ENCODE assay signal across 13 mouse cellular contexts in genomic region chr3:78509336-78509735, GRCm38 (mm10).
DNase-seq lines count a peak whose midpoint lies in the region.
"Had no signal": no experiment of that assay in that cellular context is flagged by ENCODE, and none has a peak within 500 bp of the region (broad histone marks: within the 10 kb centered on the region; RNA-seq: fewer than 3 reads in every experiment).

No protein-coding gene starts in this region.

- peak; percentile 39 for DNase-seq in layer of hippocampus, adult 11-12 months (ENCODE audit: low spot score)
- no peak for DNase-seq in layer of hippocampus, postnatal 10 days (ENCODE audit: low spot score in 2 of 2)
- DNase-seq in right cerebral cortex, postnatal 25 days = peak; percentile 7
- no peak for DNase-seq in right cerebral cortex, adult 18-20 months
- DNase-seq in layer of hippocampus, adult 9-11 months = peak; percentile 53
- DNase-seq in urinary bladder, adult 18-20 months (ENCODE audit: low spot score in 2 of 2) = no peak
- no peak for DNase-seq in adrenal gland, adult 18-20 months (ENCODE audit: low spot score in 2 of 2)
- DNase-seq in embryo, embryonic 9.5 days (ENCODE audit: extremely low spot score) = no peak
- DNase-seq: adrenal gland, postnatal 14 days; cerebellum, adult 2 months; cerebellum, postnatal 10 days; gastrocnemius, postnatal 10 days; heart, adult 18-20 months had no signal

Comparison
In these comparisons a context has a peak if more than half of its experiments do, and no peak if none do; other contexts are left out.
1. DNase-seq: peak in layer of hippocampus, adult 11-12 months (single experiment), right cerebral cortex, postnatal 25 days (single experiment) and layer of hippocampus, adult 9-11 months (single experiment); none in layer of hippocampus, postnatal 10 days (0 of 2), right cerebral cortex, adult 18-20 months (single experiment), urinary bladder, adult 18-20 months (0 of 2), adrenal gland, adult 18-20 months (0 of 2) and embryo, embryonic 9.5 days (single experiment).